Mouse (Mus musculus) heart, adult 2 months (tissue): ENCODE data around the gene Filip1.

Experiments
- CTCF ChIP-seq: fragments of 200-600 bp; IDR thresholded peaks from 2 replicates; pipeline ENCODE4 v1.8.1; 2022; ENCODE audit warnings: antibody characterized with exemption, mild to moderate bottlenecking, moderate library complexity
- POLR2A ChIP-seq: fragments of 200-500 bp; IDR thresholded peaks from 2 replicates; pipeline ENCODE4 v1.6.1; 2011; ENCODE audit warnings: mild to moderate bottlenecking, low read depth, low read length, control low read depth; ENCODE audit not compliant: insufficient read depth

DNA sequence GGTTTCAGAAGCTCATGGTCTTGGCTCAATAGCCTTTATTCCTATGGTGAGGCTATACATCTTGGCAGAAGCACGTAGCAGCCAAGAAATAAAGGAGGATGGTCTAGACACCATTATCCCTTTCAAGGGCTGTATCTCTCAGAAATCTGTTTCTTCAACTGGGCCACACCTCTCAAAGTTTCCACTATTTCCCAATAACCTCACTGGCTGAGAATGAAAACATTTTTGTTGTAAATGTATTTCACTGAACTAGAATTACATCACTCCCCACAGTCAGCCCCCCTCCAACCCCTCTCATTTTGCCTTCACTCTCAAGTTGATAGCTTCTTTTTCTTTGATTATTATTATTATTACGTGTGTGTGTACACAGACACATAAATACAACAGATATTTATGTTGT is 129.5 kb downstream of the Filip1 start:
- TF ChIP-seq CTCF: no peak
- TF ChIP-seq POLR2A: no peak
